Mouse (Mus musculus) lung, adult 18-20 months (tissue): Measurements from ENCODE around the gene Siah3.
A peak's percentile ranks its signal among the peaks of the same experiment; 100 is the strongest.

ENCODE experiments used
- DNase-seq, 2 experiments: peaks; one replicate each; pipeline ENCODE4 v3.0.0; 2022; ENCODE audit warnings: mixed read lengths in 2 of 2

Siah3 gene

GRCm38 (mm10) chr14:75525376-75526145, 69.8 kb downstream of the Siah3 start:
- DNase-seq = no peak

GRCm38 (mm10) chr14:75527464-75528190, 71.8 kb downstream of the Siah3 start:
- DNase-seq = no peak

DNA sequence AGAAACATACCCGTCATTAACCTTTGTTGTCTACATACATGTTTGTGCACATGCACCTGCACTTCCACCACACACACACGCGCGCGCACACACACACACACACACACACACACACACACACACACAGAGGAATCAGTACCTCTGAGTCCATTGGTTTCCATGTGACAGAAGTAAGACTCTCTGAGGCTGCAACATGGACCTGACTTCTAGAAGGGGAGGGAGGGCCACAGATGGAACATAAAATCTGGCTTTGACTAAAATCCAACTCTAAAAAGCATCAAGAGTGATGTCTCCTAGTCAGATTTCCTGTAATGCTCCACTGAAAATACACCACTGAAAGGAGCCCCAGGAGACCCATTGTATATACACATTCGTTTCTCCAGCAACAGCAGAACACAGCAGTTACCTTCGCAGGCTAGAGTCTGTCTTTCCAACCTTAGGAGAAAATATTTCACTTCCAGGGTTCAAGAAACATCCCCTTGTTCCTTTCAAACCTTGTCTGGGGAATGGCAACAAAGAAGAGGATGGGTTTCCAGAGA, 75.1 kb downstream of the Siah3 start:
- DNase-seq = no peak

- no peak for DNase-seq
Observed at GRCm38 (mm10) chr14:75539205-75539604, 83.4 kb downstream of the Siah3 start.

- no peak for DNase-seq
Observed at GRCm38 (mm10) chr14:75540216-75540995, 84.6 kb downstream of the Siah3 start.

GRCm38 (mm10) chr14:75540996-75541350, 85.2 kb downstream of the Siah3 start:
- no peak for DNase-seq

DNA sequence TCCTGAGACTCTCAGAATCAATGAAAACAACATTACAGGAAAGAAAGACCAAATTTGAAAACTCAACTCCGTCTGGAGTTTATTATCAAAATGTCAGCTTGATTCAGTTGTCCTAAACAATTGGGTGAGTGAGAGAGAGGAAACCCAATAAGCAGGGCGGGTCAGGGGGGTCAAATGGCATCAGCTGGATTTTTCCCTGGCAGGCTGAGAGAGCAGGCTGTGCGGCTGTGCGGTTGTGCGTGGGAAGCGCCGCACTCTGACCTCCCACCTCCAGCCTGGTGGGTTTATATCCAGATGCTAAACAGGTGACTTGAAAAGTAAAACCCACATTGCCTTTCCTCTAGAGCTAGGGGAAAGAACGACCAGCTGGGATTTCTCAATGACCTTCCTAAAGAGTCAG, 85.9 kb downstream of the Siah3 start:
- DNase-seq = no peak

DNA sequence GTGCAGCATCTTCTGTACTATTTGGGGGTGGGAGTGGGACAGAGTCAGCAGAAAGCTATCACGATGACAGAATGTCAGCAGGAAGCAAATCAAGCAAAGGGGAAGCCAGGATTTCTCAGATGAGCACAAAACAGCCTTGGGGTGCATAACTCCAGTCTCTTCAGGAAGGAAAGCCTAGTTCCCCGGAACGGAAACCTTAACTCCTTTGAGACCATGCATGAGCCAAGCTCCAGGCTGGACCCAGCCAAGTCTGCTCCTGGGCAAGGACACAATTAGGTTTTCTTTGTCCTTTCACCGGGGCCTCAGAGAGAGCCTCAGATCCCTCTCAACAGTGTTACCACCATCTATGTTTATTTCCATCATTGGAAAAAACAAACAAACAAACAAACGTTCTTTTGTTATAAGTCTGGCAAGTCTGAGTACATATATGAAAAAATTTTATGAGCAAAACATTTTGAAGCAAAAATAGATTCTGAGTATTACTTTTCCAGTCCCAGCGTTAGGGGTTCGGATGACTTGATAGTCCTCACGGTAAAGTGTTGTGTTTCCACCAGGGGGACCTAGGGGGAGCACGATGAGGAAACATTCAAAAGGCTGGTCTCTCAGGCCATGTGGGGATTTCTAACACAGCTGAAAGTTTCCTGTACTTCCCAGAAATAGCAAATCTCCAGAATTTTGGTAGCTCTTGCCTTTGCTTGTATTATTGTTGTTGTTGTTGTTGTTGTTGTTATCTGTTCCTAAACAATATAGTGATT, 106.0 kb downstream of the Siah3 start:
- no peak for DNase-seq

- DNase-seq = peak; percentile 2 to 11
Observed at GRCm38 (mm10) chr14:75565534-75566140, 109.9 kb downstream of the Siah3 start.

GRCm38 (mm10) chr14:75566303-75566702, 110.5 kb downstream of the Siah3 start:
- DNase-seq = no peak

- DNase-seq = no peak
Observed at GRCm38 (mm10) chr14:75579010-75579409, 123.2 kb downstream of the Siah3 start.
